Mouse (Mus musculus): Measurements from ENCODE around the gene Rnasel. TPM values are rescaled to one million over a fixed set of nuclear protein-coding genes. Genes with fewer than 3 reads are reported as not detected.
A peak's percentile ranks its signal among the peaks of the same experiment; 100 is the strongest.

The Rnasel gene
- polyA plus RNA-seq, 1 experiment from 2014 or later, result 19.3 TPM

DNA sequence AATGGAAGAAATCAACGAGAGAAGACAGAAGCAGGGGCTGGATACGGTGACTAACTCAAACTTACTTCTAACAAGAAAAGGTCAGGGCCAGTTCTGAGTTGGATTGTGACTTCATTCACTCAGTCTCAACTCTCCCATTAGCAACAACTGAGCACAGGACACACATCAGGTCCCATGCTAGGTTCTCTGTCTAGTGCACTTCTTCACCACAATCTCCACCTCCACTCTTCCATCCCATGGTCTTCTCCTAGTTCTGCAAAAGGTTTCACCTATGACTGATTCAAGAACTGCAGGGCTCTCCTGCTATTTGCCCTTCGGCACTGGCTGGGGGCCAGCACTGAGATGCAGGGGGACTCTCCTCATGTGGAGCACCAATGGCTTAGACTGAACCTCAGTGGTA, 45.0 kb downstream of the Rnasel start:
- Histone ChIP-seq H3K9ac (ENCODE audit: low read length) (no peak overlapping the region), H3K36me3 (ENCODE audit: control insufficient read depth, insufficient read depth, low read length) (no peaks in the 10 kb centered on the region), H3K4me1 (replicated peaks; ENCODE audit: control insufficient read depth, insufficient read depth, low read length) (no peaks in the 10 kb centered on the region), H3K4me2 (ENCODE audit: low read depth, low read length, severe bottlenecking) (no peak overlapping the region), H3K27me3 (ENCODE audit: control insufficient read depth, insufficient read depth, low read length) (no peaks in the 10 kb centered on the region), H3K9me3 (ENCODE audit: control insufficient read depth, low read length) (no peaks in the 10 kb centered on the region), H3K4me3 (ENCODE audit: low read depth, low read length) (no peak overlapping the region), H3K27ac (ENCODE audit: low read depth, low read length) (no peak overlapping the region)
- DNase-seq (ENCODE audit: low spot score) (no peak), ATAC-seq (replicated peaks; ENCODE audit: low FRiP score) (no peak)
- WGBS, result 92% methylated on average over 3 of the region's 3 CpGs

DNA sequence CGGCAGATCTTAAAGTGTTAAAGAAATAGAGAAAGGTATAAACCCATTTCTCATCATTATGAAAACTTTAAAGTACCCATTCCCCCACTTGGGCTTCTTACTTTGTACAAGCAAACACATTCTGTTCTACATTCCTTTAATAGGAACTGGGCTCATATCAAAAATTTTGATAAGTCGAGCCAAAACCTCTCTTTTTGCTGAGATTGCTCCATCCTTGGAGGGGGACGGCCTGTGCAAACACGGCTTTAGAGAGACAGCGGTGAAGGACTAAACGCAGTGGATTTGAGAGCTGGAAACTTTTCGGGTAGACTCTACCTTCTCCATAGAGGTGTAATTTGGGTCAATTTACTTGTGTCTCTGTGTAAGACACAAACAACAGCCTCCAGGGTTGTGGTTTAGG, 53.5 kb downstream of the Rnasel start:
- WGBS, result 74% methylated on average over 7 of the region's 7 CpGs

DNA sequence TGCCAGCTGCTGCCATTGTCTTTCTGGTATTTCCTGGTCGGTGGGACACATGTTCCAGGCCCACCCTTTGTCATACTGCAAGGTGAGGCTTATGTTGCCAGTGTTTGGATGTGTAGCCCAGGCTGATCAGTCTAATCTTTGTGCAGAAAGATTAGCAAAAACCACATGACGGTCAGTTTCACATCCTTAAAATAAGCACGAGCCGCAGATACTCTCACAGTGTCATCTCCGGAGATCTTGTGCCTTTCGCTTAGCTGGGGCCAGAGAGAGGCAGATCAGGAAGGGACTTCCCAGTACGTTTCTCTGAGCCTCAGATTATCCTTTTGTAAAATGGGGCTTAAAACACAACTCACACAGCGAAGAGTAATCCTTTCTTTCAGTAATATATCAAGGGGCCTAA, 54.3 kb downstream of the Rnasel start:
- Histone ChIP-seq H3K36me3 (ENCODE audit: control insufficient read depth, insufficient read depth, low read length) (no peaks in the 10 kb centered on the region), H3K27me3 (ENCODE audit: control insufficient read depth, insufficient read depth, low read length) (no peaks in the 10 kb centered on the region), H3K4me3 (ENCODE audit: low read depth, low read length) (no peak overlapping the region), H3K4me1 (replicated peaks; ENCODE audit: control insufficient read depth, insufficient read depth, low read length) (no peaks in the 10 kb centered on the region), H3K9ac (ENCODE audit: low read length) (no peak overlapping the region), H3K27ac (ENCODE audit: low read depth, low read length) (no peak overlapping the region), H3K9me3 (ENCODE audit: control insufficient read depth, low read length) (no peaks in the 10 kb centered on the region), H3K4me2 (ENCODE audit: low read depth, low read length, severe bottlenecking) (no peak overlapping the region)
- DNase-seq (ENCODE audit: low spot score) (no peak), ATAC-seq (replicated peaks; ENCODE audit: low FRiP score) (no peak)
- WGBS, result 57% methylated on average over 8 of the region's 8 CpGs

More for the DNA sequence above, 53.5 kb downstream of the Rnasel start:
- H3K27me3 ChIP-seq (ENCODE audit: control insufficient read depth, insufficient read depth, low read length), result no peaks in the 10 kb centered on the region
- H3K4me2 ChIP-seq (ENCODE audit: low read depth, low read length, severe bottlenecking), result no peak overlapping the region
- no peaks in the 10 kb centered on the region for H3K4me1 ChIP-seq (replicated peaks; ENCODE audit: control insufficient read depth, insufficient read depth, low read length)
- no peak overlapping the region for H3K4me3 ChIP-seq (ENCODE audit: low read depth, low read length)
- DNase-seq (ENCODE audit: low spot score), result no peak
- no peak overlapping the region for H3K27ac ChIP-seq (ENCODE audit: low read depth, low read length)
- no peak overlapping the region for H3K9ac ChIP-seq (ENCODE audit: low read length)
- H3K36me3 ChIP-seq (ENCODE audit: control insufficient read depth, insufficient read depth, low read length), result no peaks in the 10 kb centered on the region
- no peak for ATAC-seq (replicated peaks; ENCODE audit: low FRiP score)
- no peaks in the 10 kb centered on the region for H3K9me3 ChIP-seq (ENCODE audit: control insufficient read depth, low read length)

DNA sequence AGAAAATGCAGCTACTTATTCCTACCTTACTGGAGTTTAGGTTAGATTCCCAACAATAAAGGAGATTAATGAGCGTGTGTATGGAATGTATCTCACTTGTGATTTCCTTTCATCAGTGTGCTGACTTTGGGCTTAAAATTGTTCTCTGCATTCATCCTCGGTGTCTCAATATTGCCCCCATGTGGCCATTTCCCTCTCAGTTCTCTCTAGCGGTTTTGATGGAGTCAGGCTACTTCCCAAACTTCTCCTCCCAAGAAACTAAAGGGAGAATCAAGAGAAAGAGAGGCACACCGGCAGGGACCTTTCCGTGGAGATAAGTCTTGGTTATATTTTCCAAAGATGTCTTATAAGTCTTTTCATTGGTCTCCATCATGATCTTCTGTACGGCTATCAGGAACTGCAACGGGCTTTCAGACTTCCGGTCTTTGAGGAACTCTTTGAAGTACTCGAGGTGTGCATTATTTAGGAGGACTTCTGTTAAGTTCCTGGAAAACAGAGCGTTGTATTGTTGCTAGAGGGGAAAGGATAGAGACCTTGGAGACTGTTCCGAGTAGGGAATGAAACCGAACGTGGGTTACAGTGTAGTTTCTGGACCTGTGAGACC, 58.3 kb downstream of the Rnasel start:
- WGBS, result 54% methylated on average over 13 of the region's 13 CpGs
- Histone ChIP-seq H3K27ac (ENCODE audit: low read depth, low read length) (no peak overlapping the region), H3K4me3 (ENCODE audit: low read depth, low read length) (no peak overlapping the region), H3K4me2 (ENCODE audit: low read depth, low read length, severe bottlenecking) (no peak overlapping the region), H3K9me3 (ENCODE audit: control insufficient read depth, low read length) (no peaks in the 10 kb centered on the region), H3K36me3 (ENCODE audit: control insufficient read depth, insufficient read depth, low read length) (no peaks in the 10 kb centered on the region), H3K4me1 (replicated peaks; ENCODE audit: control insufficient read depth, insufficient read depth, low read length) (no peaks in the 10 kb centered on the region), H3K9ac (ENCODE audit: low read length) (no peak overlapping the region), H3K27me3 (ENCODE audit: control insufficient read depth, insufficient read depth, low read length) (no peaks in the 10 kb centered on the region)
- ATAC-seq (replicated peaks; ENCODE audit: low FRiP score) (no peak), DNase-seq (ENCODE audit: low spot score) (peak; percentile 63)

Other genes with a start within 250 kb of the Rnasel start
- 12.4 and 14.3 TPM in 2 replicates for gene Npl, start 199.4 kb upstream of the Rnasel start, polyA plus RNA-seq (2014; fragmentation: Nextera tagmentation; extraction: Ambion mirVana)
- 12.1 and 12.2 TPM in 2 replicates for gene Rgs8, start 96.4 kb upstream of the Rnasel start, polyA plus RNA-seq (2014; fragmentation: Nextera tagmentation; extraction: Ambion mirVana)
- gene Rgs16, start 9.1 kb upstream of the Rnasel start, polyA plus RNA-seq (2014; fragmentation: Nextera tagmentation; extraction: Ambion mirVana), result 24.3 and 25.3 TPM in 2 replicates
- gene Rgsl1, start 94.7 kb downstream of the Rnasel start, polyA plus RNA-seq (2014; fragmentation: Nextera tagmentation; extraction: Ambion mirVana), result not detected in 2 replicates
- gene Teddm1b, start 124.9 kb downstream of the Rnasel start, polyA plus RNA-seq (2014; fragmentation: Nextera tagmentation; extraction: Ambion mirVana), result 0.40 and 0.56 TPM in 2 replicates
- not detected in 2 replicates for gene Teddm1a, start 142.3 kb downstream of the Rnasel start, polyA plus RNA-seq (2014; fragmentation: Nextera tagmentation; extraction: Ambion mirVana)
- 114 TPM in 2 replicates for gene Glul, start 150.5 kb downstream of the Rnasel start, polyA plus RNA-seq (2014; fragmentation: Nextera tagmentation; extraction: Ambion mirVana)
- 0.40 and 0.45 TPM in 2 replicates for gene Teddm2, start 150.8 kb downstream of the Rnasel start, polyA plus RNA-seq (2014; fragmentation: Nextera tagmentation; extraction: Ambion mirVana)

Measured in forebrain, embryonic 11.5 days (tissue).